Mouse (Mus musculus) ovary, postnatal 14 days (tissue): ENCODE measurements around the gene Usp20.

Source experiments
- DNase-seq: peaks from one replicate; pipeline ENCODE4 v3.0.0; 2022; ENCODE audit warnings: low spot score

Usp20 gene

GRCm38 (mm10) chr2:31040487-31040886 is 58.4 kb downstream of the Usp20 start:
- no peak for DNase-seq

- no peak for DNase-seq
Measured at GRCm38 (mm10) chr2:31041386-31041785, 59.3 kb downstream of the Usp20 start.

GRCm38 (mm10) chr2:31042881-31043280 is 60.8 kb downstream of the Usp20 start:
- DNase-seq = no peak

- DNase-seq = no peak
Measured at GRCm38 (mm10) chr2:31043856-31044255, 61.8 kb downstream of the Usp20 start.

GRCm38 (mm10) chr2:31048037-31048436 is 66.0 kb downstream of the Usp20 start:
- DNase-seq = no peak

- DNase-seq = no peak
Measured at GRCm38 (mm10) chr2:31052441-31052840, 70.4 kb downstream of the Usp20 start.

- no peak for DNase-seq
Measured at GRCm38 (mm10) chr2:31053426-31053825, 71.3 kb downstream of the Usp20 start.

- DNase-seq = no peak
Measured at GRCm38 (mm10) chr2:31053851-31054340, 71.8 kb downstream of the Usp20 start.

GRCm38 (mm10) chr2:31056070-31056469 is 74.0 kb downstream of the Usp20 start:
- DNase-seq = no peak

GRCm38 (mm10) chr2:31057549-31058177 is 75.6 kb downstream of the Usp20 start:
- DNase-seq = no peak

GRCm38 (mm10) chr2:31058443-31058842 is 76.4 kb downstream of the Usp20 start:
- no peak for DNase-seq

- no peak for DNase-seq
Measured at GRCm38 (mm10) chr2:31060271-31060670, 78.2 kb downstream of the Usp20 start.

- DNase-seq = no peak
Measured at GRCm38 (mm10) chr2:31060787-31061730, 79.0 kb downstream of the Usp20 start.

GRCm38 (mm10) chr2:31061868-31062628 is 80.0 kb downstream of the Usp20 start:
- no peak for DNase-seq

- DNase-seq = no peak
Measured at GRCm38 (mm10) chr2:31066019-31066789, 84.1 kb downstream of the Usp20 start.

GRCm38 (mm10) chr2:31067059-31067595 is 85.0 kb downstream of the Usp20 start:
- no peak for DNase-seq

- DNase-seq = no peak
Measured at GRCm38 (mm10) chr2:31067696-31068245, 85.7 kb downstream of the Usp20 start.

GRCm38 (mm10) chr2:31068246-31069113 is 86.4 kb downstream of the Usp20 start:
- DNase-seq = no peak

GRCm38 (mm10) chr2:31069114-31069445 is 87.0 kb downstream of the Usp20 start:
- no peak for DNase-seq

GRCm38 (mm10) chr2:31069506-31069905 is 87.4 kb downstream of the Usp20 start:
- no peak for DNase-seq
